Mouse (Mus musculus) kidney, adult 9 months (tissue): Measurements from ENCODE around the gene Arid5a.

Experiments used
- DNase-seq: peaks from one replicate; pipeline ENCODE4 v3.0.0; 2022

Gene Arid5a

DNA sequence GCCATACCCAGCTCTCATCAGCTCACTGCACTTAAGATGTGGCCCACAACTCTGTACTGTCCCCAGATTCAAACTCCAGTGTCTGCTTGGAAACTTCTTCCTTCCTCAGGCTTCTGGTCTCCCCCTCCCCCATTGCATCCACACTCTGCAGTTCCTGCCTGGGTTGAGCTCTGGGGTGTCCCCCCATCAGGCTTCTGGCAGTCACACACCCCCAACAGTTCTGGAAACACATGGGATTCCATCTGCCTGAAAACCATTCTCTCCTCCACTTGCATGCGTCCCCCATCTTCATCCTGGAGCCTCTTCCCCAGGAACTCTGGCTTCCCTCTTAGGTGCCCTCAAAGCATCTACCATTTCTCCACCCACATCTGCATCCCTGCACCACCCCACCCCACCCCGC lies 19.3 kb downstream of the Arid5a start:
- DNase-seq = no peak

DNA sequence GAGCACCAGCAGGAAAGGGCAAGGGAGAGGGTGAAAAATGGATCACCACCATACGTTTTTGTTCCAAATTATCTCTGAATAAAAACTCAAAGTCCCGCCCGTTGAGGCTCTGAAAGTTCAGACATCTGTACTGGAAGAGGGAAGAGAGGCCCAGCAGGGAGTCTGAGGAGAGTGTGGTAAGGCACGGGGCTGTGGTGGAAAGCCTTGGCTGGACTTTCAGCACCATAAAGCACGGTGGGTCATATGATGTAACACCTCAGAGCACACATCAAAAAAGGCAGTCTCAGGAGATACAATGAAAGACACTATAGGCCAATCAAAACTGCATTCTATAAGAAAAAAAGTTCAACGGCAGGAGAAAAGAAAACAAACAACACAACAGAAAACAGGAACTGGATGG lies 24.2 kb downstream of the Arid5a start:
- no peak for DNase-seq

DNA sequence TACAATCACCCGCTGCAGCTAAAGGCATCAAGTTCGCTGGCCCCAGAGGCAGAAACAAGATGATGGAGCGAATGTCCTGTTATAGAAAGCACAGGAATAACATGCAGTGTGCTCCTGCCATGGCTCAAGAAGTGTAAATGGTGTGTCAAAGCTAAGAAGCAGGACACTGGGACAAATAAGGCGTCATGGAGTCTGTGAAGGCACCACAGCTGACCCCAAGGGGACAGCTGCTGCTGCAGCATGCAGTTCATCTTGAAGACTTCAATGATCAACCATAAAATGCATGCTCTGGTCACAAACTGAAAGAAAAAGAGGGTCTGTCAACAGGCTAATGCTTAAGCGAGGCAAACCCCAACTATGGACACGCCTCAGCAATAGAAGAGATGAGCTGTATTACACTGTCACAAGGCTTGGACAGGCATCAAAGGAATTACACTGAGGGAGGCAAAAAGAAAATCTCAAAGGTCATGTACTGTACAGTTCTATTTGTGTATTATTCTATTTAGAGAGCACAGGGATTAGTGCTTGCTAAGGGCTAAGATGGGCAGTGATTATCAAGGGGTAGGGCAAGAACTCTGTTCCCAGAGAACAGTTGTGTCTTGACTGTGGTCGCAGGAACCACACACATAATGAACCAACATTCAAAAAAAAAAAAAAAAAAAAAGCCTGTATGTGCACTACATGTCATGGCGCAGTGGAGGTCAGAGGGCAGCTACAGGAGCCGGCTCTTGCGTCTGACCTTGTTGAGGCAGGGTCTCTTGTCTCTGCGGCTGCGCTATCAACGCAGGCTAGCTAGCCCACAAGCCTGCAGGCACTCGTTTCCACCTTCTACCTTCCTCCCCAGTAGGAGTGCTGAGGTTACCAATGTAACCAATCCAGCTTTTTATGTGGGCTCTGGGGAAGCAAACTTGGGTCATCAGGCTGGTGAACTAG lies 25.7 kb downstream of the Arid5a start:
- peak; percentile 52 for DNase-seq

DNA sequence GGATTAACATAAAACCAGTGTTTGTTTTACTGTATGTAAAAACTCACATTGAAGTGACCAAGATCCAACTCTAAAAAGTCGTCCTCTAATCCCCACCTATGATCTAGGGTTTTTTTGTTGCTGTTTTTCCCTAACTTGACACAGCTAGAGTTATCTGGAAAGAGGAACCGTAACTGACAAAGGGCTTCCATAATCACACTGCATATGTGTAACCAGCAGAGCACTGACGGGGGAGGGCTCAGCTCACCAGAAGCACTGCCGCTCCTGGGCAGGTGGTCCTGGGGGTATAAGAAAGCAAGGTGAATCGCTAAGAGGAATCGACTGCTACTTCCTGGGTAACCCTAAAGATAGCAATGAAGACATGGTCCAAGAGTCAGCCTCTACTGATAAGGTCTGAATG lies 35.0 kb downstream of the Arid5a start:
- no peak for DNase-seq

DNA sequence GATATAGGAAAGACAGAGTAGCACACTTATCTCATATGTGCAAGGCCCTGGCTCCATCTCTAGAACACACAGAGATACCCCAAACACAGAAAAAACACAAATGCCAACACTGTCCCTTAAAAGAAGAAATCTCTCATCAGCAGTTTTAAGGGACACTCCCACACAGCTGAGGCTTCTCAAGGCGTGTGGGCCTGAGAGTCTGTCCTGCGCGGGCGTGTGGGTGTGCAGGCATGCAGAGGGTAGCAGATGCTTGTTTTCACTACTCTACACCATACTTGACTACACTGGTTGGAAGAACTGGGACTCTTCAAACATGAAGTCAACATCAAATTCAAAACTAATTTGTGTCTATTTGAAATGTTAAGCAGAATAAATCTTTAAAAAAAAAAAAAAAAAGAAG lies 44.8 kb downstream of the Arid5a start:
- DNase-seq = no peak

DNA sequence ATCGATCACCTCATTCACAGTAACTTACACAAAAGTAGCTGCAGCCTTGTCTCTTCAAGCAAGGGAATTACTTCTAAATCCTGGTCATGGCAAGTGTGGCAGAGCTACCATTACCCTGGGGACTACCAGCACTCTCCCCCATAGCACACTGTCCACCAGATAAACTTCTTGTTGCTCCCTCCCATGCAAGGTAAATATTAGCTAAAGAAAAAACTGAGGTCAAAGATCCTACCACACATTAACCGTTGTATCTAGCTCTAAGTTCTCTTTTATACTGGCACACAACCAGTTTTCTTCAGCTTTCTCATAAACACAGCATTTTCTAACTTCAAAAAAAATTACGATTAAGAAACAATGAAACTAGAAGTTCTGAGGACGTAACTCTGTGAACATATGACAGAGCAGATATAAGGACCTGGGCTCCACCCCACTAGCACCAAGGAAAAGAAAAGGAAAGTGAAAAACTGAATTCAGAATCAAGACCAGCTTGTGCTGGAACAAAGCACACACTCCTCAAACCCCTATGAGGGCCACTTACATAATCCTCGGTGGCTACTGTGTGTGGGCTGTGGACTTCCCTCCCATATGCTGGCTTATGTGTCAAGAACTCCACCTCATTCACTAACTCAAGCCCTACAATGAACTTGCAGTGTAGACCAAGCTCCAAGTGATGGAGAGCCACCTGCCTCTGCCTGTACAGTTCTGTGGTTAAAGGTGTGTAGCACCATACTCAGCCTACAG lies 49.6 kb downstream of the Arid5a start:
- peak; percentile 79 for DNase-seq

DNA sequence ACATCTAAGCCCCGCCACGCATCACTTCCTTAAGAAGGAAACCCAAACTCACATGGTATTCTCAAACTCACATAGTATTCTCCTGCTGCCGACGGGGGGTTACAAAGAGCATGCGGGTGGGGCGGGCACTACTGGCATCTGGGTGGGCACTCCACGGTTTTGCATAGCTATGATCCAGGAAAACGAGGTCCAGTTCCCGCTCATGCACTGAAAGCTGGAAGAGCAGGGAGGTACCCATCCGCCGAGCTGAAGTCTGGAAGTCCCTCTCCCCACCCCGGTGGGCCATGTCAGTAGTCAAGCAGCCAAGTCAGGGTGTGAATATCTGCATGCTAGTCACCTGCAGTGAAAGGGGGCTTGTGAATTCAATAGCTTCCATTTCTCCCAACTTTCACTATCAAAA lies 60.2 kb downstream of the Arid5a start:
- DNase-seq = peak; percentile 24

DNA sequence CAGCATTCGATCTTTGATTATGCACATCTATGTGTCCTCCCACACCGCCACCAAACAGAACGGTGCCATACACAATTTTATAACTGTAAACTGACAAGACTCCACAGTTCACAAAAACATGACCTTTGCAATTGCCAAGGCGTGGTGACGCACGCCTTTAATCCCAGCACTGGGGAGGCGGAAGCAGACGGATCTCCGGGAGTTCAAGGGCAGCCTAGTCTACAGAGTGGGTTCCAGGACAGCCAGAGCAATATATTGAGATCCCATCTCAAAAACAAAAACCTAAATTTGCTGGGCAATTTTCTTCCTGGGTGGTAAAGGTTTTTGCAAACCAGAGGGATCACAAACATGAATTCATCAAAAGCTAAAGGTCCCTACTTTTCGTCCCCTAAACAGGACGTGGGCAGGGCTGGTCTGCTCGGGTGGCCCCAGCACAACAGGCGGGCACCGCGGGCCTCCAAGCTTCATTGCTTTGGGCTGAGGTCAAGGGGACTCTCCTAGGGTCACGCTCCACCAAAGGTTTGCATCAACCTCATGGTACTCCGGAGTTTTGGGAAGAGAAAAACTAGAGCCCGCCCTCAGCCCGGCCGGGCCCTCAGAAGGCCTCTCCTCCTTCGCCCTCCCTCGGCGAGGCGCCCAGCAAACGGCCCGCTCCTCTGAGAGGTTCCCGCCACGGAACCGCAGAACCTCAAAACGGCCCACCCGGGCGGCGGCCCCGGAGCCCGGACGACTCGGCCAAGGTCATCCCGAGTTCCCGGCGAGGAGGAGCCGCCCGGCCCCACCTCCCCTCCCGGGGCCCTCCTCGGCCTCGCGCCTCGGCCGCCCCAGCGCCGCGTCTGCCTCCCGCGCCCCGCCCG lies 60.8 kb downstream of the Arid5a start:
- DNase-seq = peak; percentile 60

DNA sequence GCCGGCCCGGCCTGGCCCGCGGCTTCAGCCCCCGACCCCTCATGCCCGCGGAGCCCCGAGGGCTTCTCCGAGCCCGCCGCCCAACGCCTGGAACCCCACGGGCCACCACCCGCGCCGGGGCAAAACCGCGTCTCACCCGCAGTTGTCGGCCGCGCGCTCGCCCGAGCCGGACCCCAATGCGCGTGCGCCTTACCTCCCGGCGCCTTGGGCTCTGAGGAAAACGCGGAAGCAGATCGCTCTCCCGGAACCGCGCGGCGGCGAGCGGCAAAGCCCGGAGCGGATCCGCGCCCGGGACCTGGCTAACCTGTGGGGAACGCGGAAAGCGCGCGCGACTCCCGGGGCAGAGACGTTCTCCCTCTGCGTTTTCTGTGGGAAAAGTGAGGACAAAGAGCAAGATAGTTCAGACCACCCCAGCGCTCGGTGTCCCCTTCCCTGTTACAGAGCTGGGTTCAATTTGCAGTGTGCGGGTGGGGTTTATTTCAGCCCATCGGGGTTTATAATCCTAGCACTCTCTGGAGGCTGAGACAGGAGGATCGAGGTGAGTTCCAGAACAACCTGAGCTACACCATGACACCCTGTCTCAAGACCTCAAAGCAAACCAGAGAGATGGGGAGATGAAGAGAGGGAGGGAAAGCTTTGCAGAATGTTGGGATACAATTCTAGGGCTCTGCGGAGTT lies 61.6 kb downstream of the Arid5a start, which contains the start of gene Kansl3:
Kansl3 (minus strand) TSS at position 213 of the 677 bp plus-strand sequence.
- DNase-seq = peak; percentile 88

DNA sequence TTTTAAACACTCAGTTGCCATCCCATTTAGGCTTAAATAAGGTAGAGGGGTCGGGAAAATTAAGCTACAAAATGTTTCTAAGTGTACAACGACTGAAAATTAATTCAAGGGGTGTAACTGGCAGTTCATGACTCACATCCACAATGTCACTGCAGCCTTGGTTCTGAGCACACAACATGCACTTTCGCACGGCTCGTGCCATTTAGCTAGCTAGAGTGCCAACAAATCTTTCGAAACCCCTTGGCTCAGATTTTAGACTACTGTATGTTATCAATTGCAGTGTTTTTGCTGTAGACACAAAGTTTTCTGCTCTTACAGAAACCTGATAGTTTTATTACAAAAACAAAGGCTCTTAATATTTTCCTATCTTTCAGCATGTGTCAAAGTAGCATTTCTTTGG lies 63.4 kb downstream of the Arid5a start:
- no peak for DNase-seq

DNA sequence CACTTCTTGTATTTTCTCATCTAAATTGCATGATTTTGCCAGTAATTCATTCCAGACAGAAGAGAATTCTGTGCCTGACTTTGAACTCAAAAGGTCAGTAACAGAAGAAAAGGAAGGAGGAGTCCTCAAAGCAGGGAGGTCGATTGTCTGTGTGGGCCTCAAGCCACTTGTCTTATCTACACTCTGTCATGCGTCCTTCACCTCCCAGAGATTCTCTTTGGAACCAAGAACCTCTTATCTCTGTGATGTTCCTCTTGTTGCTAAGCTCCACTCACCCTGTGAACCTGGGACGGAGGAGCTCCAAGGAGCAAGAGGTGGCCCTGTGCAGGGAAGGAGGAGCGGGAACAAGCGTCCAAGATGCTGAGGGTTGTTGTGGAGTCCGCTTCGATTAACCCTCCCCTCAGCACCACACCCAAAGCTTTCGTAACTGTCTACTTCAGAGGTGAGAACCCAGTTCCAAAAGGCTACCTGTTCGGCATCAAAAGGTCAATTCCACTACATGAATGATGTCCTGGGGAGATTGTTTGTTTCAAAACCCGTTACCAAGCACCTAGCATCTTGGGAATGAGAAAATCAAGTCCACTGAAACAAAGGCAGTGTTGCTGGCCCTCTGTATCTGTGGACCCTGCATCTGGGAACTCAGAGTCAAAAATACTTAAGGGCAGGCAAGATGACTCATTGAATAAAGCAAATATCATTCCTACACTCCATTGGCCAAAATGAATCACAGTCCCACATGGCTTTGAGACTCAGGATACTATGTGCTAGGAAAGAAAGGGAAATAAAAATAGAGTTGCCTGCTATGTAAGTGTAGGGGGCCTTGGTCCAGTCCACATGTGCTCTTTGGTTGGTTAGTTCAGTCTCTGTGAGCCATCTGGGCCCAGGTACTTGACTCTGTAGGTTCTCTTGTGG lies 64.7 kb downstream of the Arid5a start, which contains the start of gene Fer1l5:
Fer1l5 (plus strand) TSS at position 358 of the 912 bp plus-strand sequence.
- DNase-seq = no peak
